In genomic region chr10:25427523-25427922, GRCm38 (mm10) we compare ENCODE assay signal across 11 mouse cellular contexts.
DNase-seq lines count a peak whose midpoint lies in the region; ATAC-seq and TF ChIP-seq lines count a peak whose summit lies in the region.
"Had no signal": no experiment of that assay in that cellular context is flagged by ENCODE, and none has a peak within 500 bp of the region (broad histone marks: within the 10 kb centered on the region; RNA-seq: fewer than 3 reads in every experiment).

No protein-coding gene starts in this region.

- no peak overlapping the region for H3K4me2 ChIP-seq in kidney, postnatal 0 days (ENCODE audit: low read length)
- peak overlapping the region; percentile 53 for H3K4me2 ChIP-seq in heart, embryonic 12.5 days
- H3K4me2 ChIP-seq in liver, embryonic 11.5 days: peak overlapping the region; percentile 19

- peak; percentile 40 for DNase-seq in kidney, postnatal 0 days (ENCODE audit: low spot score)
- DNase-seq in kidney, postnatal 36 days: no peak
- DNase-seq in liver, embryonic 11.5 days (ENCODE audit: low spot score): no peak
- no peak for DNase-seq in layer of hippocampus, adult 11-12 months (ENCODE audit: low spot score)
- DNase-seq in embryo, embryonic 10 days (ENCODE audit: low spot score): no peak
- DNase-seq: adrenal gland, postnatal 14 days; cerebellum, adult 9-10 months had no signal

- H3K27ac ChIP-seq in kidney, postnatal 0 days: peak overlapping the region; percentile 83
- peak overlapping the region; percentile 93 for H3K27ac ChIP-seq in heart, embryonic 12.5 days (ENCODE audit: poor library complexity, severe bottlenecking)
- peak overlapping the region; percentile 11 for H3K27ac ChIP-seq in liver, embryonic 11.5 days (ENCODE audit: low read depth, low read length)
- peak overlapping the region; percentile 77 for H3K27ac ChIP-seq in small intestine, adult 2 months (ENCODE audit: insufficient read depth, low read depth, low read length)

- H3K9ac ChIP-seq in kidney, postnatal 0 days (ENCODE audit: low read depth, low read length): no peak overlapping the region
- peak overlapping the region; percentile 14; the same call in 1 of the 2 replicates for H3K9ac ChIP-seq in heart, embryonic 12.5 days
- H3K9ac ChIP-seq in liver, embryonic 11.5 days (ENCODE audit: low read depth, low read length): no peak overlapping the region

- H3K4me1 ChIP-seq in kidney, postnatal 0 days (replicated peaks; ENCODE audit: insufficient read depth, low read length): peaks cover 6% of the 10 kb centered on the region; the same call in 1 of the 2 replicates
- peaks cover 55% of the 10 kb centered on the region for H3K4me1 ChIP-seq in heart, embryonic 12.5 days (replicated peaks)
- H3K4me1 ChIP-seq in liver, embryonic 11.5 days (replicated peaks; ENCODE audit: control insufficient read depth, insufficient read depth, low read length): peaks cover 23% of the 10 kb centered on the region
- peaks cover 28% of the 10 kb centered on the region; the same call in 1 of the 2 replicates for H3K4me1 ChIP-seq in small intestine, adult 2 months (ENCODE audit: control insufficient read depth, insufficient read depth, insufficient read length, low read length)

- TF ChIP-seq POLR2A in small intestine, adult 2 months (IDR thresholded peaks at IDR 0.05; ENCODE audit: low read depth, low read length): no peak

- no peak overlapping the region for H3K4me3 ChIP-seq in kidney, postnatal 0 days (replicated peaks; ENCODE audit: low read depth, low read length)
- H3K4me3 ChIP-seq in heart, embryonic 12.5 days: no peak overlapping the region
- H3K4me3 ChIP-seq in liver, embryonic 11.5 days (ENCODE audit: low read depth, low read length): no peak overlapping the region
- H3K4me3 ChIP-seq in small intestine, adult 2 months (ENCODE audit: low read depth, low read length): no peak overlapping the region

- no peak for ATAC-seq in kidney, postnatal 0 days (replicated peaks; ENCODE audit: low FRiP score, low read depth)
- peak; percentile 84 for ATAC-seq in heart, embryonic 12.5 days (ENCODE audit: insufficient number of reproducible peaks, low FRiP score)
- ATAC-seq in liver, embryonic 11.5 days (replicated peaks; ENCODE audit: low FRiP score): peak; percentile 52; the same call in 1 of the 2 replicates
- ATAC-seq in frontal cortex, adult (ENCODE audit: low TSS enrichment): no peak

- H3K27me3 ChIP-seq in kidney, postnatal 0 days (ENCODE audit: insufficient read depth, low read length): no peaks in the 10 kb centered on the region
- no peaks in the 10 kb centered on the region for H3K27me3 ChIP-seq in heart, embryonic 12.5 days (replicated peaks)
- no peaks in the 10 kb centered on the region for H3K27me3 ChIP-seq in liver, embryonic 11.5 days (replicated peaks; ENCODE audit: control insufficient read depth, insufficient read depth, low read length)
- no peaks in the 10 kb centered on the region for H3K27me3 ChIP-seq in small intestine, adult 2 months (ENCODE audit: control insufficient read depth, insufficient read depth, low read length)

- TF ChIP-seq CTCF in kidney, postnatal 0 days (IDR thresholded peaks at IDR 0.05; ENCODE audit: low read depth): no peak
- TF ChIP-seq CTCF in small intestine, adult 2 months (IDR thresholded peaks at IDR 0.05; ENCODE audit: extremely low read depth, insufficient read length, insufficient replicate concordance, low read depth, low read length): no peak

- no peaks in the 10 kb centered on the region for H3K9me3 ChIP-seq in kidney, postnatal 0 days (replicated peaks; ENCODE audit: low read length)
- no peaks in the 10 kb centered on the region for H3K9me3 ChIP-seq in heart, embryonic 12.5 days (replicated peaks)
- H3K9me3 ChIP-seq in liver, embryonic 11.5 days (ENCODE audit: control insufficient read depth, low read length): no peaks in the 10 kb centered on the region
- H3K9me3 ChIP-seq: G1E had no signal

- WGBS in kidney, postnatal 0 days: 37% methylated on average over 7 of the region's 7 CpGs
- 2% methylated on average over 7 of the region's 7 CpGs for WGBS in heart, embryonic 12.5 days
- WGBS in liver, embryonic 11.5 days: 18% methylated on average over 7 of the region's 7 CpGs
- WGBS in small intestine, adult 2 months: 18% methylated on average over 7 of the region's 7 CpGs

- no peaks in the 10 kb centered on the region for H3K36me3 ChIP-seq in kidney, postnatal 0 days (ENCODE audit: insufficient read depth, low read length)
- no peaks in the 10 kb centered on the region for H3K36me3 ChIP-seq in heart, embryonic 12.5 days
- no peaks in the 10 kb centered on the region for H3K36me3 ChIP-seq in liver, embryonic 11.5 days (ENCODE audit: control insufficient read depth, insufficient read depth, low read length)
- no peaks in the 10 kb centered on the region for H3K36me3 ChIP-seq in small intestine, adult 2 months (ENCODE audit: control insufficient read depth, insufficient read depth, low read length)
- H3K36me3 ChIP-seq: G1E had no signal

Comparison
In these comparisons a context has a peak if more than half of its experiments do, and no peak if none do; other contexts are left out.
1. ATAC-seq: peak in heart, embryonic 12.5 days (single experiment) and liver, embryonic 11.5 days (single experiment); none in kidney, postnatal 0 days (single experiment) and frontal cortex, adult (single experiment).
2. H3K27ac ChIP-seq: peak in every context shown above with its lines; median percentile 93 in heart, embryonic 12.5 days; 83 in kidney, postnatal 0 days; 77 in small intestine, adult 2 months; 11 in liver, embryonic 11.5 days.